Mouse (Mus musculus) left cerebral cortex, adult 2 months (tissue): ENCODE data around the gene Akap5. TPM values are rescaled to one million over a fixed set of nuclear protein-coding genes. Genes with fewer than 3 reads are reported as not detected.
A peak's percentile ranks its signal among the peaks of the same experiment; 100 is the strongest.

Source experiments
- DNase-seq, 2 experiments: peaks; one replicate each; pipeline ENCODE4 v3.0.0; 2021 to 2022; ENCODE audit warnings: low spot score in 2 of 2, mixed read lengths in 1 of 2; ENCODE audit errors: extremely low spot score in 1 of 2
- H3K27ac ChIP-seq: fragments of 200-600 bp; 2 replicates; pipeline ENCODE4 v1.8.1; 2022
- H3K4me3 ChIP-seq: fragments of 200-600 bp; 2 replicates; pipeline ENCODE4 v1.8.1; 2022
- CTCF ChIP-seq: fragments of 200-600 bp; IDR thresholded peaks from 2 replicates; pipeline ENCODE4 v1.8.1; 2022; ENCODE audit warnings: antibody characterized with exemption, mild to moderate bottlenecking, moderate library complexity
- intact Hi-C: fragments of 180-260 bp; cut with DNase I; formaldehyde crosslinking; loops from one replicate; pipeline ENCODE4 v1.15.1; 2025
- long read RNA-seq, 2 experiments: library from polyadenylated mRNA; stranded (forward); transcript quantifications; one replicate each; pipeline ENCODE4 v2.0.0; 2021; ENCODE audit warnings: borderline mapping rate in 2 of 2
- total RNA-seq, 2 experiments: library from RNA; stranded (reverse); gene quantifications; 2 replicates each; pipeline ENCODE4 v1.2.3; 2021

Gene Akap5
- 10 to 100 TPM; 85.4 to 93.5 TPM for total RNA-seq
- long read RNA-seq, experiment 1, full-length matches to known transcripts: 55 of 65 reads
- long read RNA-seq, experiment 1, partial matches to known transcripts: 0 of 65 reads
- long read RNA-seq, experiment 1, other reads (novel, unspliced or antisense): 10 of 65 reads
- long read RNA-seq, experiment 2, full-length matches to known transcripts: 52 of 58 reads
- long read RNA-seq, experiment 2, partial matches to known transcripts: 0 of 58 reads
- long read RNA-seq, experiment 2, other reads (novel, unspliced or antisense): 6 of 58 reads

DNA sequence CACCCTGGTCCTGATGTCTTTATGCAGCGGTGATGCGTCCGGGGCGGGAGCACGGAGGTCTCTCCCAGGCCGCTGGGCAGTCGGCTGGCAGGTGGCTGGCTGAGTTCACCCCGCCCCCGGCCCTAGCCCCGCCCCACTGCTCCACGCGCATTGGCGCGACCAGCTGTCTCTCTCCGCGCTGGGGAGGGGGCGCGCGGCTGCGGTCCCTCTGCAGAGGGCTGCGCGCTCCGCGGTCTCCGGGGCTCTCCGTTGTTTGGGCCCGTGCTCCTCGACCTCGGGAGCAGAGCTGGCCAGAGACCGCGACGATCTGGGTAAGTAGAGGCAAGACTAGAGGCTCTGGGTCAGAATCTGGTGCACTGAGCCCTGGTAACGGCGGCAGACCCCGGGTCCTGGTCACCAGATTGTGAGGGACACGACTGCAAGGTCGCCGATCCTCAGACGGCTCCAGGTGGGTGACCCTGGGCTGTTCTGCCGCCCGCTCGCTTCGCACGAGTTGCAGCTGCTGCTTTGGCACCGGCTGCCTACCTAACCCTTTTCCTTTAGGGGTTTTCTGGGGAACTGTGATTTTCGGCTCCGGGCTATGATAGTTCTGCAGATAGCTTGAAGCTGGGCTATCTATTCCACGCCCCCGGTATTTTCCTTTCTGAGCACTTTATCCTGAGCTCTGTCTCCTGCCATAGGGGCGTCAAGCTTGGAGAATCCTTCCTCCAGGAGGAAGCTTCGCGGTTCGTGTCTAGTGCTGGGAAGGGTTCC, at the start of gene Akap5:
Akap5 (plus strand) TSS at position 213 of the 753 bp plus-strand sequence.
- intact Hi-C loops: loop anchor here (5.0 kb wide), 1 partner anchor 43 kb away; no protein-coding TSS in a partner anchor
- peak within 1 kb of the TSS; percentile 94 for H3K27ac ChIP-seq
- DNase-seq: peak; percentile 78
- peak within 1 kb of the TSS; percentile 70 for H3K4me3 ChIP-seq
- TF ChIP-seq CTCF: no peak

DNA sequence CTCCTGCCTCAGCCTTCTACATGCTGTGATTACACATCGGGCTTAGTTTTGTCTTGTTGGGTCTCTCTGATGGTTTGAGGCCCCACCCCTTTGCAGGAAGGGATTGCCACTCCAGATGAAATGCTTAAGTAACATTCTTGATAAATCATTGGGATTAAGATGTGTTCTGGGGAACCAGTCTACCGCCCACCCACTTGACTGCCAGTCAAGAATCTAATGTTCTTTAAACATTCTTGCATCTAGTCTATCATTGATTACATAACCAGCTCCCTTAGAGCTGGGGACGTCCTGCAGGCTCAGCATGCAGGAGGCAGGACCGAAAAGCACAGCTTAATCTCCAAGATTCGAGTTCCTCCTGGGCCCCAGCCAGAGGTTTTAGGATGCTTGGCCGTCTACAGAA, 46.5 kb upstream of the Akap5 start:
- no peak overlapping the region for H3K4me3 ChIP-seq
- no peak for DNase-seq
- no peak for TF ChIP-seq CTCF
- intact Hi-C loops: no loop called here
- H3K27ac ChIP-seq: no peak overlapping the region

DNA sequence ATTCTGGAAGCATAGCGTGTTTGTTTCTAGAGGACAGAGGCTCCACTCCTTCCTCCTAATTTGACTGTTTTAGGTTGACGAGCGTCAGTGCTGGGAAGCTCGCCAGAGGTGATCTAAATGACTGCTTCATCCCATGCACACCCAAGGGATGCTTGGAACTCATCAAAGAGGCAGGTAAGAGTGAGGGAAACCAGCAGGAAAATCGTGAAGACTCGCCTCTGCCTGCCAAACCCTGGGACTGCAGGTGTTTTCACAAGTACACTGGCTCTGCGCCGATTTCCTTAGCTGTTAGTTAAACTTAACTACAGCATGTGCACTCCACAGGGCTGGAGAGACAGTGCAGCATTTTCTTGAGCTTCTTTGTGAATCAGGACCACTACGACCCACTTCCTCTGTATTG, 44.1 kb upstream of the Akap5 start:
- H3K27ac ChIP-seq: peak overlapping the region; percentile 12
- intact Hi-C loops: loop anchor here (5.0 kb wide), 1 partner anchor 47 kb away; no protein-coding TSS in a partner anchor
- H3K4me3 ChIP-seq: no peak overlapping the region
- no peak for TF ChIP-seq CTCF
- peak in 1 of 2 experiments; percentile 51 for DNase-seq

DNA sequence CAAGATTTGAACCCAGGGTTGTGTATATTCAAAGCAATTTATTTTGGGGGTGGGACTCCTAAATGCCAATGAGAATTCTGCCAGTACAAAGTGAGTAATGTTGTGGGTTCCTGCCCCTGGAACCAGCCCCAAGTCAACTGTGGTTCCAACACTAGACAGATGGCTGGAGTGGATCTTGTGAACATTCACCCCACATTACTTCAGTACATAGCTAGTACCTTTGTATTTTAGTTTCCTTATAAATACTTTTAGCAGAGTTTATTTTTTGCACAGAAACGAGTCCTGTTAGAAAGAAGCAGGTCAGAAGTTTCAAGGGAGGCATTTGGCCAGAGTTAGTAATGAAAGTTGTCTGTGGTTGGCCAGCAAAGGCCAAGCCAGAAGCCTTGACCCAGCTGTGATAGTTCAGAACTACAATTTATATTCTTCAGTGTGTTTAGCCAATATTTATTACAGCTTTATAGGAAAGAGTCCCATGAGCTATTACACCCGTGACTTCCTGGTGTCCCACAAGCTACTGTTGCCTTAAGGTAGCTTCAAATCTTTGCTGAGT, 43.5 kb upstream of the Akap5 start:
- intact Hi-C loops: loop anchor here (5.0 kb wide), 1 partner anchor 46 kb away; no protein-coding TSS in a partner anchor
- H3K27ac ChIP-seq: peak overlapping the region; percentile 24
- DNase-seq: no peak
- H3K4me3 ChIP-seq: no peak overlapping the region
- no peak for TF ChIP-seq CTCF

DNA sequence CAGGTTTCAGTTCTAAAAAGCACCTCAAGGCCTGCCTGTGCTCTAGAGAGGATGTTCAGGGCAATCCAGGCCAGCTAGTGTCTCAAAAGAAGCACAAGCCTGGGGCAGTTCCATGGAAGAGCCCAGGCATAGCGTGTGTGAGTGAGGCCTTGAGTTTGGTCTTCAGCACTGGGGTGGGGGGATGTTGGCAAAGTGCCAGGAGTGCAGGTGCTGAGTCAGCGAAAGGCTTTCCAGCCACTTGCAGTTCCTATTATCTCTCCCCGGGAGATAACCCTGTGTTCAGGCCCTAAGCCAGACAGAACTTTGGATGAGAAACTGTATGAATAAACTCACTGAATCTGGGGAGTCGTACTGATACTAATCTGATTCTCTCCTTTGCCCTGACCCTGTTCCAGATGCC, 42.6 kb upstream of the Akap5 start:
- no peak for DNase-seq
- TF ChIP-seq CTCF: no peak
- intact Hi-C loops: loop anchor here (5.0 kb wide), 1 partner anchor 45 kb away; no protein-coding TSS in a partner anchor
- Histone ChIP-seq H3K27ac (peak overlapping the region; percentile 12; the same call in 1 of the 2 replicates), H3K4me3 (no peak overlapping the region)

GRCm38 (mm10) chr12:76282532-76283173, 42.0 kb upstream of the Akap5 start:
- no peak for DNase-seq
- H3K27ac ChIP-seq: peak overlapping the region; percentile 12; the same call in 1 of the 2 replicates

DNA sequence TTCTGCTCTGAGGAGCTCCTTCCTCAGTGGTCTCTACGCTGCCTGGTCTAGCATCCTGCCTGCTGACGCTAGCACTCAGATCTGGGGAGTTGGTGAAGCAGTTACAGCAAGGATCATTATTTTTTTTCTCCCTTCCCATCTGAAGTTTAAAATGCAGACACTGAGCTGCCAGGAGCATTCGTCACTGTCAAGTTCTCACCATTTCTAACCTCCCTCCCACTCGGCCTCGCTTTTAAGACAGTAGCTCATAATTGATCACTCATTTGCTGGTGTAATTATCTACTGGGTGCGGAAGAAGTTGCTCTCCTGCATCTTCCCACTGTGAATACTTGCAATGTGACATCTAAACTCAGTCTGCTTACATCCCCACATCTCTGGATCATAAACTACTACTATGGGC, 39.3 kb upstream of the Akap5 start:
- Histone ChIP-seq H3K27ac (no peak overlapping the region), H3K4me3 (no peak overlapping the region)
- intact Hi-C loops: no loop called here
- TF ChIP-seq CTCF: no peak
- DNase-seq: no peak

More at GRCm38 (mm10) chr12:76282532-76283173, 42.0 kb upstream of the Akap5 start:
- no peak overlapping the region for H3K4me3 ChIP-seq
- intact Hi-C loops: loop anchor here (5.0 kb wide), 1 partner anchor 45 kb away; no protein-coding TSS in a partner anchor
- TF ChIP-seq CTCF: no peak

DNA sequence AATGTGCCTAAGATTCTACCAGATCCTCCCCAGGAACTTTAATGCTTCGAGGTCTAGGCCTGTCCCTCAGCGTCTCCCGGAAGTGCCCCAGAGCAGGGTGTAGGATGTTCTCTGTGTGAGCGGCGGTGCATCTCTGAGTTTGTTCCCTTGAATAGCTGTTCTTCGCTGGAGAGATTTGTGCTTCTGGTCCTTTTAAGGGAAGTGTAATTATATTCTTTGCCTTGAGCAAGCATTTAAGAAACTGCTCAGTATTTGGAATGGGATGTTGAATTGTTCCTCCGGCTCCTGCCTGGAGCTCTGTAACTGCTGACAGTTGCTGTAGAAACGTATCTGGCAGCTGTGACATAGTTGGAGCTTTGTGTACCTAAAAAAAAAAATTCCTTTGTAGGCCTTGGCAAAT, 36.7 kb upstream of the Akap5 start:
- intact Hi-C loops: no loop called here
- no peak for DNase-seq
- H3K27ac ChIP-seq: peak overlapping the region; percentile 74
- no peak overlapping the region for H3K4me3 ChIP-seq
- TF ChIP-seq CTCF: no peak

- intact Hi-C loops: no loop called here
- Histone ChIP-seq H3K27ac (peak overlapping the region; percentile 74), H3K4me3 (no peak overlapping the region)
- TF ChIP-seq CTCF: no peak
- DNase-seq: no peak
Observed at GRCm38 (mm10) chr12:76288494-76288893, 36.2 kb upstream of the Akap5 start.

DNA sequence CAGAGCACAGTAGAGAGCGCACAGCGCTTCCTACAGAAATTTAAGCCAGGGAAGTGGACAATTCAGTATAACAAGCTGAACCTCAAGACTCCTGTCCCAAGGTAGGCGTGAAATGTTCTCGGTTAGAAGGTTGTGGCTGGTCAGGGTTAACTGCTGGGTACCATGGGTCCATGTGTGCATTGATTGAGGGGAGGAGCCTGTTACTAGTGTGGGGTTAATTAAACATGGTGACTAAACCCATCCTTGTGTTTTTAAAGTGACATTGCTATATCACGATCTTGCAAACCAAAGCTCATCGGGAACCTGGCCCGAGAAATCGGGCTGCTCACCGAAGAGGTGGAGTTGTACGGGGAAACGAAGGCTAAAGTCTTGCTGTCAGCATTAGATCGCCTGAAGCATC, 35.3 kb upstream of the Akap5 start:
- TF ChIP-seq CTCF: no peak
- intact Hi-C loops: no loop called here
- no peak for DNase-seq
- Histone ChIP-seq H3K4me3 (no peak overlapping the region), H3K27ac (no peak overlapping the region)

- TF ChIP-seq CTCF: peak; percentile 38
- Histone ChIP-seq H3K27ac (no peak overlapping the region), H3K4me3 (no peak overlapping the region)
- intact Hi-C loops: no loop called here
- DNase-seq: no peak
Observed at GRCm38 (mm10) chr12:76290271-76290670, 34.4 kb upstream of the Akap5 start.
